ENCODE assay signal across 33 mouse cellular contexts in genomic region chr14:51142568-51142967, GRCm38 (mm10). TPM values are rescaled to one million over a fixed set of nuclear protein-coding genes. Genes with fewer than 3 reads are reported as not detected.
DNase-seq lines count a peak whose midpoint lies in the region; ATAC-seq and TF ChIP-seq lines count a peak whose summit lies in the region.
"Had no signal": no experiment of that assay in that cellular context is flagged by ENCODE, and none has a peak within 500 bp of the region (broad histone marks: within the 10 kb centered on the region; RNA-seq: fewer than 3 reads in every experiment).

No protein-coding gene starts in this region.

- no peak for TF ChIP-seq CTCF in MEL (IDR thresholded peaks at IDR 0.05 in 2 of 3, conservative IDR thresholded peaks at IDR 0.05 in 1 of 3; ENCODE audit: control insufficient read depth in 1 of 3, insufficient read depth in 1 of 3, low read depth in 2 of 3, low read length in 3 of 3, poor library complexity in 1 of 3, severe bottlenecking in 1 of 3)
- TF ChIP-seq CTCF in liver, postnatal 0 days (IDR thresholded peaks at IDR 0.05; ENCODE audit: low read depth): no peak

- no peaks in the 10 kb centered on the region for H3K79me2 ChIP-seq in MEL (ENCODE audit: control insufficient read depth, insufficient read depth, low read length, poor library complexity)

- H3K27me3 ChIP-seq in MEL (ENCODE audit: control insufficient read depth in 1 of 2, insufficient read depth in 2 of 2, low read length in 2 of 2): no peaks in the 10 kb centered on the region
- no peaks in the 10 kb centered on the region for H3K27me3 ChIP-seq in liver, embryonic 11.5 days (replicated peaks; ENCODE audit: control insufficient read depth, insufficient read depth, low read length)
- H3K27me3 ChIP-seq in liver, postnatal 0 days (ENCODE audit: insufficient read depth, low read length): no peaks in the 10 kb centered on the region
- H3K27me3 ChIP-seq in forebrain, embryonic 15.5 days: no peaks in the 10 kb centered on the region
- H3K27me3 ChIP-seq: hindbrain, embryonic 15.5 days; limb, embryonic 15.5 days had no signal

- H3K4me3 ChIP-seq in MEL (ENCODE audit: control insufficient read depth in 1 of 2, insufficient read depth in 1 of 2, low read depth in 2 of 2, low read length in 2 of 2): no peak overlapping the region
- H3K4me3 ChIP-seq in liver, embryonic 11.5 days (ENCODE audit: low read depth, low read length): no peak overlapping the region
- H3K4me3 ChIP-seq in liver, postnatal 0 days (ENCODE audit: low read depth, low read length): no peak overlapping the region
- H3K4me3 ChIP-seq in forebrain, embryonic 15.5 days: no peak overlapping the region
- H3K4me3 ChIP-seq: forebrain, embryonic 10.5 days; hindbrain, embryonic 15.5 days; limb, embryonic 15.5 days had no signal

- H3K9ac ChIP-seq in MEL (ENCODE audit: control insufficient read depth, low read depth, low read length, poor library complexity, severe bottlenecking): no peak overlapping the region
- H3K9ac ChIP-seq in liver, embryonic 11.5 days (ENCODE audit: low read depth, low read length): no peak overlapping the region
- no peak overlapping the region for H3K9ac ChIP-seq in liver, postnatal 0 days (replicated peaks)
- H3K9ac ChIP-seq in forebrain, embryonic 15.5 days (replicated peaks): no peak overlapping the region
- H3K9ac ChIP-seq: hindbrain, embryonic 15.5 days; limb, embryonic 15.5 days had no signal

- DNase-seq in MEL (ENCODE audit: low read depth, low spot score): peak; percentile 29
- DNase-seq in c-Kit-negative CD71-positive TER-119-positive erythroid progenitor cells, embryonic 14.5 days (ENCODE audit: low read depth, low spot score): peak; percentile 55
- no peak for DNase-seq in liver, embryonic 11.5 days (ENCODE audit: low spot score)
- no peak for DNase-seq in liver, postnatal 0 days
- no peak for DNase-seq in lung, postnatal 25 days (ENCODE audit: low spot score)
- DNase-seq: adrenal gland, adult 8-10 months; cerebellum, adult 8-10 months; cerebellum, postnatal 36 days; gastrocnemius, postnatal 36 days; kidney, adult 9 months; kidney, postnatal 25 days; right cerebral cortex, postnatal 14 days; thymus, postnatal 14 days had no signal

- no peak overlapping the region for H3K4me2 ChIP-seq in liver, embryonic 11.5 days
- H3K4me2 ChIP-seq in liver, postnatal 0 days (ENCODE audit: low read depth, low read length): no peak overlapping the region
- no peak overlapping the region for H3K4me2 ChIP-seq in forebrain, embryonic 15.5 days (replicated peaks)
- H3K4me2 ChIP-seq: hindbrain, embryonic 15.5 days; limb, embryonic 15.5 days; midbrain, embryonic 11.5 days had no signal

- ATAC-seq in liver, embryonic 11.5 days (replicated peaks; ENCODE audit: low FRiP score): peak; percentile 89
- peak; percentile 60 for ATAC-seq in liver, postnatal 0 days
- no peak for ATAC-seq in forebrain, embryonic 15.5 days (replicated peaks)
- no peak for ATAC-seq in monocyte, adult 5-6 weeks (replicated peaks; ENCODE audit: insufficient number of reproducible peaks, low FRiP score, low TSS enrichment, poor library complexity, severe bottlenecking)
- ATAC-seq: activated CD4-positive, CD25-positive, alpha-beta regulatory T cell, adult 4 months had no signal

- no peak for TF ChIP-seq POLR2A in MEL (IDR thresholded peaks at IDR 0.05; ENCODE audit: control insufficient read depth in 1 of 2, insufficient read depth in 1 of 2, low read depth in 1 of 2, low read length in 2 of 2, poor library complexity in 1 of 2)

- H3K27ac ChIP-seq in MEL (ENCODE audit: control insufficient read depth, low read depth, low read length): no peak overlapping the region
- H3K27ac ChIP-seq in liver, embryonic 11.5 days (ENCODE audit: low read depth, low read length): peak overlapping the region; percentile 68
- peak overlapping the region; percentile 26; the same call in 1 of the 2 replicates for H3K27ac ChIP-seq in liver, postnatal 0 days (ENCODE audit: low read depth)
- H3K27ac ChIP-seq in forebrain, embryonic 15.5 days (replicated peaks): no peak overlapping the region
- H3K27ac ChIP-seq: forebrain, embryonic 10.5 days; hindbrain, embryonic 15.5 days; limb, embryonic 15.5 days; macrophage had no signal

- no peaks in the 10 kb centered on the region for H3K9me3 ChIP-seq in MEL (replicated peaks; ENCODE audit: insufficient read depth, low read length)
- no peaks in the 10 kb centered on the region for H3K9me3 ChIP-seq in liver, embryonic 11.5 days (ENCODE audit: control insufficient read depth, low read length)
- H3K9me3 ChIP-seq in liver, postnatal 0 days (ENCODE audit: low read length): no peaks in the 10 kb centered on the region
- H3K9me3 ChIP-seq in forebrain, embryonic 15.5 days: no peaks in the 10 kb centered on the region
- H3K9me3 ChIP-seq: forebrain, embryonic 10.5 days; hindbrain, embryonic 15.5 days; limb, embryonic 15.5 days had no signal

- no peak for TF ChIP-seq EP300 in MEL (IDR thresholded peaks at IDR 0.05; ENCODE audit: low read depth in 1 of 2, low read length in 2 of 2)
- TF ChIP-seq EP300 in liver, postnatal 0 days (IDR thresholded peaks at IDR 0.05; ENCODE audit: low read depth): peak; percentile 57

- H3K4me1 ChIP-seq in MEL (ENCODE audit: control insufficient read depth in 1 of 2, insufficient read depth in 2 of 2, low read length in 2 of 2): peaks cover 7 to 16% of the 10 kb centered on the region in 2 experiments
- peaks cover 24% of the 10 kb centered on the region for H3K4me1 ChIP-seq in liver, embryonic 11.5 days (replicated peaks; ENCODE audit: control insufficient read depth, insufficient read depth, low read length)
- H3K4me1 ChIP-seq in liver, postnatal 0 days (ENCODE audit: insufficient read depth): peaks cover 21% of the 10 kb centered on the region
- H3K4me1 ChIP-seq in forebrain, embryonic 15.5 days: no peaks in the 10 kb centered on the region; the same call in 1 of the 2 replicates
- H3K4me1 ChIP-seq: hindbrain, embryonic 15.5 days; limb, embryonic 15.5 days had no signal

- peaks cover 0 to 20% of the 10 kb centered on the region in 2 experiments; a peak in 2 of 4 replicates for H3K36me3 ChIP-seq in MEL (ENCODE audit: control insufficient read depth in 1 of 2, insufficient read depth in 2 of 2, low read length in 2 of 2)
- no peaks in the 10 kb centered on the region for H3K36me3 ChIP-seq in liver, embryonic 11.5 days (ENCODE audit: control insufficient read depth, insufficient read depth, low read length)
- no peaks in the 10 kb centered on the region for H3K36me3 ChIP-seq in liver, postnatal 0 days (replicated peaks; ENCODE audit: insufficient read depth, low read length)
- H3K36me3 ChIP-seq in forebrain, embryonic 15.5 days: no peaks in the 10 kb centered on the region
- H3K36me3 ChIP-seq: forebrain, embryonic 10.5 days; hindbrain, embryonic 15.5 days; limb, embryonic 15.5 days had no signal

- WGBS in liver, embryonic 11.5 days: 62% methylated on average over 3 of the region's 3 CpGs
- 65% methylated on average over 3 of the region's 3 CpGs for WGBS in liver, postnatal 0 days (ENCODE audit: insufficient replicate concordance)
- WGBS in forebrain, embryonic 15.5 days: 82% methylated on average over 3 of the region's 3 CpGs

- TF ChIP-seq RAD21 in MEL (IDR thresholded peaks at IDR 0.05; ENCODE audit: low read depth, low read length): no peak

RNA-seq across cellular contexts. Expression of gene Rnase1, which starts 4.0 kb away (rescaled TPM):
- not detected in 2 replicates for total RNA-seq in MEL (2012; rRNA removed)
- under 1 TPM in 1 of 2 experiments, not detected in 1; 0.07 TPM for polyA plus RNA-seq in MEL (2012; ENCODE audit: insufficient read depth in 1 of 2, insufficient read length in 2 of 2, low read depth in 1 of 2, low replicate concordance in 2 of 2, missing spikeins in 1 of 2)
- polyA plus RNA-seq in liver, embryonic 11.5 days (2014; fragmentation: Nextera tagmentation; extraction: Ambion mirVana): not detected in 2 replicates
- polyA plus RNA-seq in liver, postnatal 0 days (2015; fragmentation: Nextera tagmentation; extraction: Ambion mirVana): 0.11 and 2.1 TPM in 2 replicates
- 0.23 and 0.26 TPM in 2 replicates for polyA plus RNA-seq in forebrain, embryonic 15.5 days (2015; fragmentation: Nextera tagmentation; extraction: Ambion mirVana)
- total RNA-seq in monocyte, adult 5-6 weeks (2017): not detected in 3 replicates
- total RNA-seq: gastrocnemius, postnatal 36 days; hematopoietic stem cell, adult 5-6 weeks; neutrophil, adult 5-6 weeks had no signal
- polyA plus RNA-seq: activated CD4-positive, CD25-positive, alpha-beta regulatory T cell, adult 4 months; C2C12; forebrain, embryonic 10.5 days; macrophage; midbrain, embryonic 11.5 days had no signal

RNA-seq across cellular contexts. Expression of gene Rnase6, which starts 18.9 kb away (rescaled TPM):
- 65.0 and 73.4 TPM in 2 replicates for total RNA-seq in MEL (2012; rRNA removed)
- polyA plus RNA-seq in MEL (2012; ENCODE audit: insufficient read depth in 1 of 2, insufficient read length in 2 of 2, low read depth in 1 of 2, low replicate concordance in 2 of 2, missing spikeins in 1 of 2): 10 to 100 TPM in 1 of 2 experiments, not detected in 1; 49.2 TPM
- 3.2 and 4.2 TPM in 2 replicates for polyA plus RNA-seq in liver, embryonic 11.5 days (2014; fragmentation: Nextera tagmentation; extraction: Ambion mirVana)
- polyA plus RNA-seq in liver, postnatal 0 days (2015; fragmentation: Nextera tagmentation; extraction: Ambion mirVana): 6.3 and 7.5 TPM in 2 replicates
- 0.36 and 0.40 TPM in 2 replicates for polyA plus RNA-seq in forebrain, embryonic 15.5 days (2015; fragmentation: Nextera tagmentation; extraction: Ambion mirVana)
- 198 to 426 TPM (median 345 TPM) in 3 replicates for total RNA-seq in monocyte, adult 5-6 weeks (2017)
- total RNA-seq: left cerebral cortex, adult 18-20 months had no signal
- polyA plus RNA-seq: C2C12 had no signal

RNA-seq across cellular contexts. Expression of gene Rnase2b, which starts 19.5 kb away (rescaled TPM):
- total RNA-seq in MEL (2012; rRNA removed): not detected in 2 replicates
- polyA plus RNA-seq in MEL (2012; ENCODE audit: insufficient read depth in 1 of 2, insufficient read length in 2 of 2, low read depth in 1 of 2, low replicate concordance in 2 of 2, missing spikeins in 1 of 2): not detected
- not detected in 2 replicates for polyA plus RNA-seq in liver, embryonic 11.5 days (2014; fragmentation: Nextera tagmentation; extraction: Ambion mirVana)
- not detected in 2 replicates for polyA plus RNA-seq in liver, postnatal 0 days (2015; fragmentation: Nextera tagmentation; extraction: Ambion mirVana)
- polyA plus RNA-seq in forebrain, embryonic 15.5 days (2015; fragmentation: Nextera tagmentation; extraction: Ambion mirVana): not detected in 2 replicates
- not detected in 3 replicates for total RNA-seq in monocyte, adult 5-6 weeks (2017)
- total RNA-seq: adrenal gland, adult 8-10 months; gastrocnemius, adult 18-20 months; gastrocnemius, postnatal 36 days; heart, adult 8-10 months; hematopoietic stem cell, adult 5-6 weeks; left cerebral cortex, adult 18-20 months; left cerebral cortex, postnatal 4 days; neutrophil, adult 5-6 weeks had no signal
- polyA plus RNA-seq: activated CD4-positive, CD25-positive, alpha-beta regulatory T cell, adult 4 months; C2C12; embryonic facial prominence, embryonic 14.5 days; forebrain, embryonic 10.5 days; heart, embryonic 16.5 days; hindbrain, embryonic 15.5 days; intestine, embryonic 14.5 days; limb, embryonic 15.5 days; lung, embryonic 16.5 days; macrophage; midbrain, embryonic 11.5 days; testis, adult 2 months had no signal

RNA-seq across cellular contexts. Expression of gene Eddm3b, which starts 28.3 kb away (rescaled TPM):
- not detected in 2 replicates for total RNA-seq in MEL (2012; rRNA removed)
- polyA plus RNA-seq in MEL (2012; ENCODE audit: insufficient read depth in 1 of 2, insufficient read length in 2 of 2, low read depth in 1 of 2, low replicate concordance in 2 of 2, missing spikeins in 1 of 2): not detected
- polyA plus RNA-seq in liver, embryonic 11.5 days (2014; fragmentation: Nextera tagmentation; extraction: Ambion mirVana): not detected in 2 replicates
- 0.07 TPM in 2 replicates for polyA plus RNA-seq in liver, postnatal 0 days (2015; fragmentation: Nextera tagmentation; extraction: Ambion mirVana)
- polyA plus RNA-seq in forebrain, embryonic 15.5 days (2015; fragmentation: Nextera tagmentation; extraction: Ambion mirVana): not detected in 2 replicates
- total RNA-seq in monocyte, adult 5-6 weeks (2017): not detected in 3 replicates
- total RNA-seq: adrenal gland, adult 8-10 months; gastrocnemius, adult 18-20 months; gastrocnemius, postnatal 36 days; heart, adult 8-10 months; hematopoietic stem cell, adult 5-6 weeks; left cerebral cortex, adult 18-20 months; left cerebral cortex, postnatal 4 days; neutrophil, adult 5-6 weeks had no signal
- polyA plus RNA-seq: activated CD4-positive, CD25-positive, alpha-beta regulatory T cell, adult 4 months; C2C12; embryonic facial prominence, embryonic 14.5 days; forebrain, embryonic 10.5 days; heart, embryonic 16.5 days; hindbrain, embryonic 15.5 days; limb, embryonic 15.5 days; lung, embryonic 16.5 days; macrophage; midbrain, embryonic 11.5 days; testis, adult 2 months had no signal

RNA-seq across cellular contexts. Expression of gene Ang, which starts 51.6 kb away (rescaled TPM):
- total RNA-seq in MEL (2012; rRNA removed): not detected in 2 replicates
- not detected for polyA plus RNA-seq in MEL (2012; ENCODE audit: insufficient read depth in 1 of 2, insufficient read length in 2 of 2, low read depth in 1 of 2, low replicate concordance in 2 of 2, missing spikeins in 1 of 2)
- 3.6 and 4.0 TPM in 2 replicates for polyA plus RNA-seq in liver, embryonic 11.5 days (2014; fragmentation: Nextera tagmentation; extraction: Ambion mirVana)
- 85.3 and 131 TPM in 2 replicates for polyA plus RNA-seq in liver, postnatal 0 days (2015; fragmentation: Nextera tagmentation; extraction: Ambion mirVana)
- polyA plus RNA-seq in forebrain, embryonic 15.5 days (2015; fragmentation: Nextera tagmentation; extraction: Ambion mirVana): 2.6 and 3.8 TPM in 2 replicates
- 0.75 to 1.2 TPM in 2 of 3 replicates, not detected in the other for total RNA-seq in monocyte, adult 5-6 weeks (2017)
- total RNA-seq: hematopoietic stem cell, adult 5-6 weeks had no signal

Comparison
In these comparisons a context has a peak if more than half of its experiments do, and no peak if none do; other contexts are left out.
1. DNase-seq: peak in MEL (single experiment) and c-Kit-negative CD71-positive TER-119-positive erythroid progenitor cells, embryonic 14.5 days (single experiment); none in liver, embryonic 11.5 days (single experiment), liver, postnatal 0 days (single experiment) and lung, postnatal 25 days (single experiment).
2. H3K27ac ChIP-seq: peak in liver, embryonic 11.5 days (single experiment) and liver, postnatal 0 days (single experiment); none in MEL (single experiment) and forebrain, embryonic 15.5 days (single experiment).
3. ATAC-seq: peak in liver, embryonic 11.5 days (single experiment) and liver, postnatal 0 days (single experiment); none in forebrain, embryonic 15.5 days (single experiment) and monocyte, adult 5-6 weeks (single experiment).